Mouse (Mus musculus): ENCODE results near the gene F3. TPM values are rescaled to one million over a fixed set of nuclear protein-coding genes. Genes with fewer than 3 reads are reported as not detected.
A peak's percentile ranks its signal among the peaks of the same experiment; 100 is the strongest.

F3 gene
- polyA plus RNA-seq, 1 experiment: 8.6 TPM

DNA sequence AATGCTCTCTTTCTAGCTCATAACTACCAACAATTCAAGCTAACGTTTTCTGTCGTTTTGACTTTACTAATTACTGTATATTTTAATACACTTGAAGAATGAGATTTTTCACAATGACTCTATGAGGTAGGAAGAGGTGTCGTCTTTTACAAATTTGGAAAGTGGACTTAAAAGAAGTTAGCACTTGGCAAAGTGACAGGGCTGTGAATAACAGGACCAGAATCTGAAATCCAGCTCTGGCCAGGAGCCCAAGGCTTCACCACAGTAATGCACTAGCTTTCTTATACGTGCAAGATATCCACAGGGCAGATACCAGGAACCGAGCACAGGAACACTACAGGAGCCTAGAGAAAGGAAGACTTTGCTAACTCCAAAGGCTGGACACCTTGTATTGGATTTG, 17.2 kb upstream of the F3 start:
- H3K27ac ChIP-seq (ENCODE audit: insufficient read depth, low read depth, low read length): no peak overlapping the region; the same call in 1 of the 2 replicates
- no peak overlapping the region for H3K4me3 ChIP-seq (ENCODE audit: low read depth, low read length)
- no peaks in the 10 kb centered on the region for H3K4me1 ChIP-seq (ENCODE audit: control insufficient read depth, insufficient read depth, insufficient read length, low read length)
- TF ChIP-seq POLR2A (IDR thresholded peaks at IDR 0.05; ENCODE audit: low read depth, low read length): no peak
- TF ChIP-seq CTCF (IDR thresholded peaks at IDR 0.05; ENCODE audit: extremely low read depth, insufficient read length, insufficient replicate concordance, low read depth, low read length): no peak
- no peaks in the 10 kb centered on the region for H3K36me3 ChIP-seq (ENCODE audit: control insufficient read depth, insufficient read depth, low read length)
- 60% methylated on average over 5 of the region's 5 CpGs for WGBS
- H3K27me3 ChIP-seq (ENCODE audit: control insufficient read depth, insufficient read depth, low read length): no peaks in the 10 kb centered on the region

DNA sequence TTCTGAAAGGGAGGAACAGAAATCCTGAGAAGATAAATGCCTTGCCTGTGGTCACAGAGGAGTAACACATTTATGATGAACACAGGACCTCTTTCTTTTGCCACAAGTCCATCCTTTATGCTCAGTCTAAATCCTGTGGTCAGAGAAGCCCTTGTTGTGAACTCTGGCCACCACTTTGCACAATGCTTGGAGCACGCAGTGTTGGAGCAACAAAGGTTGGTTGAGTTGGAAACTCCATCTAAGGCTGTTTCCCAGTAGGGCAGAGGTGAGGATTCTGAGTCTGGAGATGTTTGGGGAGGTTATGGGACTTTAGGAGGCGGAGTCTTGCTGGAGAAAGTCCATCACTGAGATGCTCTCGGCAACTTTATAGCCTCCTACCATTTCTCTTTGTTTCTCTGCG, 16.2 kb upstream of the F3 start:
- no peaks in the 10 kb centered on the region for H3K27me3 ChIP-seq (ENCODE audit: control insufficient read depth, insufficient read depth, low read length)
- 88% methylated on average over 4 of the region's 4 CpGs for WGBS
- TF ChIP-seq CTCF (IDR thresholded peaks at IDR 0.05; ENCODE audit: extremely low read depth, insufficient read length, insufficient replicate concordance, low read depth, low read length): no peak
- no peak for TF ChIP-seq POLR2A (IDR thresholded peaks at IDR 0.05; ENCODE audit: low read depth, low read length)
- H3K36me3 ChIP-seq (ENCODE audit: control insufficient read depth, insufficient read depth, low read length): no peaks in the 10 kb centered on the region
- 0 out of 2 replicates have a peak, but pooled peaks cover under 1% of the 10 kb centered on the region for H3K4me1 ChIP-seq (ENCODE audit: control insufficient read depth, insufficient read depth, insufficient read length, low read length)
- H3K4me3 ChIP-seq (ENCODE audit: low read depth, low read length): no peak overlapping the region
- no peak overlapping the region for H3K27ac ChIP-seq (ENCODE audit: insufficient read depth, low read depth, low read length)

DNA sequence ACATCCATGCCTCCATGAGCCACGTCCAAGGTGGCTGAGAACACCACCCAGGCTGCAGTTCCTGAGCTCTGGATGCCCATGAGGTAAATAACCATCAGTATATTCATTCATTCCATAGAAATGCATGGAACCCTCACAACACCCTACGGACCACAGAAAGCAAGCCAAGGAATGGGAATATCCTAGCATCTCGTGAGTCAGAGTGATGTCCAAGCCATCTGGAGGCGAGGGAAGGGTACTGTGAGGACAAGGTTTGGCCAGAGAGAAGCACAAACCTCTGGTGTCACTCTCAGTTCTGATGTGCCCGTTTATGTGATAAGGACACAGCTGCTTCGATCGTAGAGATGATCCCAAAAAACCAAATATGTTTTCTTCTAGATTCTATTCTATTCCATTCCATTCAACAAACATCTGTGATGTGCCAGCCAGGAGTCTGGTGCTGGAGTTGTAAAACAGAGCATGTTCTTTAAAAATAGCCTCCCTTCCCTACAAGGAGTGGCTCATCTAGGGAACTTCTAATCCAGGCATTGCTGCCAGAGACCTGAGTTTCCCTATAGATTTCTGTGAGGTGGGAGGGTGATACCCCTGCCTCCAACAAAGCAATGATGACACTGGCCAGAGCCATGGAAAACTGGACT, 12.3 kb upstream of the F3 start:
- Histone ChIP-seq H3K27ac (ENCODE audit: insufficient read depth, low read depth, low read length) (no peak overlapping the region), H3K4me1 (ENCODE audit: control insufficient read depth, insufficient read depth, insufficient read length, low read length) (peaks cover 9% of the 10 kb centered on the region; the same call in 1 of the 2 replicates), H3K36me3 (ENCODE audit: control insufficient read depth, insufficient read depth, low read length) (no peaks in the 10 kb centered on the region), H3K4me3 (ENCODE audit: low read depth, low read length) (no peak overlapping the region), H3K27me3 (ENCODE audit: control insufficient read depth, insufficient read depth, low read length) (no peaks in the 10 kb centered on the region)
- TF ChIP-seq CTCF (IDR thresholded peaks at IDR 0.05; ENCODE audit: extremely low read depth, insufficient read length, insufficient replicate concordance, low read depth, low read length): no peak
- TF ChIP-seq POLR2A (IDR thresholded peaks at IDR 0.05; ENCODE audit: low read depth, low read length): no peak
- 90% methylated on average over 7 of the region's 7 CpGs for WGBS

DNA sequence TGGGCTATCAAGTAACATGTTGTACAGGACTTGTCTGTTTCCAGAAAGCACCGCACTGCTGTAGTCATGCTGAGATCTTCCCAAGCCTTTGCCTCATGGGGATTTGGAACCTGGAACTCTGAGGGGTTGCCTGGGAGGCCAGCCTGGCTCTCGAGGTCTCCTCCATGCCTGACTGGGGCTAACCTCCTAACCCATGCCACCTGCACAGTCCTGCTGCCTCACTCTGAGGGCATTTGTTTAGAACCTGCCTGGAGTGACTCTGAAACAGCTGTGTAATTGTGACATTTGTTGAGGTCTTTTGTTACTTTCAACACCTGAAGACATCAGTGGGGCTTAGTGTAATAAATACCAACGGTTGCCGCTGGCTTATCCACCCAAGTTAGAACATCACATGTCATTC, 11.1 kb upstream of the F3 start:
- H3K4me3 ChIP-seq (ENCODE audit: low read depth, low read length): no peak overlapping the region
- 53% methylated on average over 4 of the region's 4 CpGs for WGBS
- no peaks in the 10 kb centered on the region for H3K36me3 ChIP-seq (ENCODE audit: control insufficient read depth, insufficient read depth, low read length)
- H3K27me3 ChIP-seq (ENCODE audit: control insufficient read depth, insufficient read depth, low read length): no peaks in the 10 kb centered on the region
- peaks cover 9% of the 10 kb centered on the region; the same call in 1 of the 2 replicates for H3K4me1 ChIP-seq (ENCODE audit: control insufficient read depth, insufficient read depth, insufficient read length, low read length)
- no peak for TF ChIP-seq CTCF (IDR thresholded peaks at IDR 0.05; ENCODE audit: extremely low read depth, insufficient read length, insufficient replicate concordance, low read depth, low read length)
- no peak for TF ChIP-seq POLR2A (IDR thresholded peaks at IDR 0.05; ENCODE audit: low read depth, low read length)
- no peak overlapping the region for H3K27ac ChIP-seq (ENCODE audit: insufficient read depth, low read depth, low read length)

DNA sequence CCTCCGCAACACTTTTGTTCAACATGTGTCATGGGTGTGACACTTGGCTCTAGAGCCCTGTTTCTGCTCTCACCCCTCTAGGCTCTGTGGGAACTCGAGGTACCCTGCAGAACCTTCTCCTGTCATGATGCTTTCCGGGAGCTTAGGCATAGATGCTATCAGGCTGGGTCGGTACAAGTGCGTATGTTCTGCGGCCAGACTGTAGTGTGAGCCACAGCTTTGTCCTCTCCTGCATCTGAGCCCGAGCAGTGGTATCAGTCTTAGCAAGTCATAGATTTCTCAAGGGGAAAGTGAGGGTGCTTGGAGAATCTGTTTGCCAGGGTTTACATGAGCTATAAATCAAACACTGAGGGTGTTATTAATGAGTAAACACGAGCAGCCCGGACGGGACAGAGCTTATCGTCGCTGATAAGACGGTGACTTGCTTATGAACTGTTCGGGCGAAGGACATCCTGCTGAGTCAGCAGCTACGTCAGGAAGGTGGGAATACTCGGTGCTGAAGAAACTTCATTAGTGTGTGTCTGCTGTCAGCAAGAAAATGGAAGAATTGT, 10.1 kb upstream of the F3 start:
- no peak overlapping the region for H3K27ac ChIP-seq (ENCODE audit: insufficient read depth, low read depth, low read length)
- peaks cover 9% of the 10 kb centered on the region; the same call in 1 of the 2 replicates for H3K4me1 ChIP-seq (ENCODE audit: control insufficient read depth, insufficient read depth, insufficient read length, low read length)
- no peaks in the 10 kb centered on the region for H3K36me3 ChIP-seq (ENCODE audit: control insufficient read depth, insufficient read depth, low read length)
- H3K4me3 ChIP-seq (ENCODE audit: low read depth, low read length): no peak overlapping the region
- WGBS: 17% methylated on average over 17 of the region's 17 CpGs
- H3K27me3 ChIP-seq (ENCODE audit: control insufficient read depth, insufficient read depth, low read length): no peaks in the 10 kb centered on the region; the same call in 1 of the 2 replicates
- TF ChIP-seq POLR2A (IDR thresholded peaks at IDR 0.05; ENCODE audit: low read depth, low read length) (no peak), CTCF (IDR thresholded peaks at IDR 0.05; ENCODE audit: extremely low read depth, insufficient read length, insufficient replicate concordance, low read depth, low read length) (peak; percentile 7; the same call in 1 of the 2 replicates)

DNA sequence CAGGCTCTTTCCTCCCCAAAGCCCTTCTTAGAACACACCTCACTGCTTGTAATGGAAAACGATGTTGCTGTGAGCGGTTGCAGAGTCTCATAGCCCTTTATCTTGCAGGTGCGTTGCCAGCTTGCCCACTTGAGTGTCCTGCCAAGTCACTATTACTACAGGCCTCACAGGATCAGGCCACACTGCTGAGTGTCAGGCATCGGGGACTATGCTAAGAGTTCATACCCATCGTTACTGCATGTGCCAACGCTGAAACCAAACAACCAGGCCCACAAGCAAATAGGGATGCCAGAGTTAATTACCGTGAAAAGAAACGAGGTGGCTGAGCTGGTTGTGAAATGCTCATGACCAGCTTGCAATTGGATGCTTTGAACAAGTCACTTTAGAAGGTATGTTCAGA, 9.5 kb upstream of the F3 start:
- TF ChIP-seq POLR2A (IDR thresholded peaks at IDR 0.05; ENCODE audit: low read depth, low read length): no peak
- no peak for TF ChIP-seq CTCF (IDR thresholded peaks at IDR 0.05; ENCODE audit: extremely low read depth, insufficient read length, insufficient replicate concordance, low read depth, low read length)
- no peak overlapping the region for H3K27ac ChIP-seq (ENCODE audit: insufficient read depth, low read depth, low read length)
- H3K4me3 ChIP-seq (ENCODE audit: low read depth, low read length): no peak overlapping the region
- H3K36me3 ChIP-seq (ENCODE audit: control insufficient read depth, insufficient read depth, low read length): no peaks in the 10 kb centered on the region
- WGBS: 22% methylated on average over 8 of the region's 8 CpGs
- H3K4me1 ChIP-seq (ENCODE audit: control insufficient read depth, insufficient read depth, insufficient read length, low read length): peaks cover 9% of the 10 kb centered on the region; the same call in 1 of the 2 replicates
- H3K27me3 ChIP-seq (ENCODE audit: control insufficient read depth, insufficient read depth, low read length): no peaks in the 10 kb centered on the region; the same call in 1 of the 2 replicates

DNA sequence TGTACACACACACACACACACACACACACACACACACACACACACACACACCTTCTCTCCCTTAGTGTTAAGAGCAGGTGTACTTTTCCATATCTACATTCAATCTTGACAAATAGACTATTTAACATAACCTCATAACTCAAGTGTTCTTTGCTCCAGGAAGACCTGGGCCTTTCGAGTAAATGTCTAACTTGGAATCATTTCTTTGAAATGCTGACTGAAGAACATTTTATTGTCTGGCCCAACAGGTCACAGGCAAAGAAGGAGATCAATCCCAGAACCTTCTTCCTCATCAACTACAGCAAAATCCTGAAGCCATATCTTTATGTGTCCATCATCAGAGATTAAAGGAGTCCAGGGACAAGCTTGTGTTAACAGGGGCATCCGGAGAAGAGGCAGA, 8.9 kb upstream of the F3 start:
- Histone ChIP-seq H3K36me3 (ENCODE audit: control insufficient read depth, insufficient read depth, low read length) (no peaks in the 10 kb centered on the region), H3K4me3 (ENCODE audit: low read depth, low read length) (no peak overlapping the region), H3K27ac (ENCODE audit: insufficient read depth, low read depth, low read length) (no peak overlapping the region), H3K4me1 (ENCODE audit: control insufficient read depth, insufficient read depth, insufficient read length, low read length) (peaks cover 9% of the 10 kb centered on the region; the same call in 1 of the 2 replicates), H3K27me3 (ENCODE audit: control insufficient read depth, insufficient read depth, low read length) (no peaks in the 10 kb centered on the region; the same call in 1 of the 2 replicates)
- WGBS: 39% methylated on average over 2 of the region's 2 CpGs
- no peak for TF ChIP-seq CTCF (IDR thresholded peaks at IDR 0.05; ENCODE audit: extremely low read depth, insufficient read length, insufficient replicate concordance, low read depth, low read length)
- TF ChIP-seq POLR2A (IDR thresholded peaks at IDR 0.05; ENCODE audit: low read depth, low read length): no peak

Measured in small intestine, adult 2 months (tissue).